Mouse (Mus musculus) heart, embryonic 14.5 days (tissue): ENCODE results near the gene Ccdc33. TPM values are rescaled to one million over a fixed set of nuclear protein-coding genes. Genes with fewer than 3 reads are reported as not detected.

Source experiments
- ATAC-seq: fragments of 200-750 bp; cut with Nextera tagmentation; 2 replicates; pipeline ENCODE4 v1.8.0; 2017; ENCODE audit warnings: low read depth, moderate TSS enrichment; ENCODE audit not compliant: insufficient number of reproducible peaks, insufficient read depth, low FRiP score
- H3K27ac ChIP-seq, 2 experiments: fragments of 200-500 bp in 1 of 2; fragments of 300-500 bp in 1 of 2; sonication (generic) in 1 of 2; replicated peaks in 1 of 2; 2 replicates each; pipeline ENCODE4 v1.5.1; 2012 to 2014; ENCODE audit warnings: low read depth in 2 of 2, low read length in 2 of 2, control low read depth in 1 of 2, mild to moderate bottlenecking in 1 of 2, mixed read lengths in 1 of 2; ENCODE audit not compliant: control insufficient read depth in 1 of 2, insufficient read depth in 1 of 2
- H3K27me3 ChIP-seq: fragments of 300-500 bp; sonication (generic); 2 replicates; pipeline ENCODE4 v1.6.1; 2014; ENCODE audit warnings: mild to moderate bottlenecking, low read length, control low read depth; ENCODE audit not compliant: control insufficient read depth, insufficient read depth
- H3K36me3 ChIP-seq: fragments of 300-500 bp; sonication (generic); 2 replicates; pipeline ENCODE4 v1.6.1; 2014; ENCODE audit warnings: mild to moderate bottlenecking, control low read depth, low read length, mixed read lengths; ENCODE audit not compliant: control insufficient read depth, insufficient read depth
- H3K4me1 ChIP-seq, 2 experiments: fragments of 200-500 bp in 1 of 2; fragments of 300-500 bp in 1 of 2; sonication (generic) in 1 of 2; 2 replicates each; pipeline ENCODE4 v1.6.1; 2012 to 2014; ENCODE audit warnings: low read length in 2 of 2, control low read depth in 1 of 2, mixed read lengths in 1 of 2; ENCODE audit not compliant: control insufficient read depth in 2 of 2, insufficient read depth in 2 of 2
- H3K4me2 ChIP-seq: fragments of 300-500 bp; sonication (generic); 2 replicates; pipeline ENCODE4 v1.6.1; 2014; ENCODE audit warnings: mild to moderate bottlenecking, low read length
- H3K4me3 ChIP-seq, 2 experiments: fragments of 200-500 bp in 1 of 2; fragments of 300-500 bp in 1 of 2; sonication (generic) in 1 of 2; 2 replicates each; pipeline ENCODE4 v1.5.1; 2012 to 2014; ENCODE audit warnings: low read length in 2 of 2, mild to moderate bottlenecking in 2 of 2, control low read depth in 1 of 2, low read depth in 1 of 2, moderate library complexity in 1 of 2; ENCODE audit not compliant: control insufficient read depth in 1 of 2, insufficient read depth in 1 of 2
- H3K9ac ChIP-seq: fragments of 300-500 bp; sonication (generic); 2 replicates; pipeline ENCODE4 v1.6.1; 2014; ENCODE audit warnings: mild to moderate bottlenecking, low read length
- H3K9me3 ChIP-seq: fragments of 300-500 bp; sonication (generic); 2 replicates; pipeline ENCODE4 v1.6.1; 2016; ENCODE audit warnings: low read length, control low read depth; ENCODE audit not compliant: control insufficient read depth
- WGBS: fragments of 180-500 bp; shearing (Covaris S2); extraction: QIAGEN DNeasy Blood & Tissue Kit; methylation state at CpG from one replicate; pipeline ENCODE4 v1.1.7; 2014; 5-methylcytosine and 5-hydroxymethylcytosine counted together
- polyA plus RNA-seq: library from polyadenylated mRNA; unstranded; fragments of >200 nt; fragmentation: Nextera tagmentation; extraction: Ambion mirVana; gene quantifications from 2 replicates; pipeline ENCODE4 v1.2.1, GENCODE M21; 2014

Gene Ccdc33
- polyA plus RNA-seq, result not detected in 2 replicates

DNA sequence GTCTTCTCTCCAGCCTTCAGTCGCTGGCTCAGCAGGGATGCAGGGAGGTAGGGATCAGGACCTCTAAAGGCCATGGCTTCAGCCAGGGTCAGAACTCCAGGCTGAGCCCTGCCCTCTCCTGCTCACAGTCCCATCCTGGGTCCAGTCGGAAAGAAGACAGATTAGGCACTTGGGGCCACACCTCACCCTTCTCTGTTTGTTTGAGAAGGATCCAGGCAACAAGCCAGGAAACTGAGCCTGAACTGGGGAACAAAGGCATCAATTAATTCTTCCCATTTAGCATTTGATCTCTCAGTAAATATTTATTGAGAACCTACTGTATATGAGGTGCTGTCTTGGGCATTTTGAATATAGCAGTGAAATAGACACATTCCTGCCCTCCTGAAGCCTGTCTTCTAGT is at the start of gene Ccdc33:
Ccdc33 (minus strand) TSS at position 153 of the 400 bp plus-strand sequence.
- no peak for ATAC-seq
- H3K36me3 ChIP-seq, result no peaks in the 10 kb centered on the region
- H3K4me1 ChIP-seq, result peaks cover 15 to 26% of the 10 kb centered on the region in 2 experiments
- no peak within 1 kb of the TSS for H3K27ac ChIP-seq
- no peaks in the 10 kb centered on the region for H3K9me3 ChIP-seq
- no peak within 1 kb of the TSS for H3K4me3 ChIP-seq
- H3K27me3 ChIP-seq, result peaks cover 53% of the 10 kb centered on the region
- H3K4me2 ChIP-seq, result no peak within 1 kb of the TSS
- 27% methylated on average over 2 of the region's 2 CpGs for WGBS
- no peak within 1 kb of the TSS for H3K9ac ChIP-seq

- ATAC-seq, result no peak
- Histone ChIP-seq H3K4me1 (no peaks in the 10 kb centered on the region; a peak in 1 of 4 replicates), H3K4me2 (no peak overlapping the region), H3K27me3 (no peaks in the 10 kb centered on the region), H3K9ac (no peak overlapping the region), H3K4me3 (no peak overlapping the region), H3K9me3 (no peaks in the 10 kb centered on the region), H3K36me3 (no peaks in the 10 kb centered on the region), H3K27ac (no peak overlapping the region)
- 82% methylated on average over 1 of the region's 1 CpGs for WGBS
These were observed 47.2 kb upstream of the Ccdc33 start for GRCm38 (mm10) chr9:58165779-58166178.

- H3K36me3 ChIP-seq, result no peaks in the 10 kb centered on the region
- no peak overlapping the region for H3K27ac ChIP-seq
- WGBS, result 59% methylated on average over 5 of the region's 5 CpGs
- no peaks in the 10 kb centered on the region for H3K27me3 ChIP-seq
- H3K4me2 ChIP-seq, result no peak overlapping the region
- H3K9me3 ChIP-seq, result no peaks in the 10 kb centered on the region
- ATAC-seq, result no peak
- no peak overlapping the region for H3K4me3 ChIP-seq
- H3K4me1 ChIP-seq, result peaks cover 13 to 22% of the 10 kb centered on the region in 2 experiments
- no peak overlapping the region for H3K9ac ChIP-seq
These were observed 44.5 kb upstream of the Ccdc33 start for GRCm38 (mm10) chr9:58163146-58163545.

- no peak for ATAC-seq
- Histone ChIP-seq H3K27ac (no peak overlapping the region), H3K27me3 (no peaks in the 10 kb centered on the region), H3K9ac (no peak overlapping the region), H3K9me3 (no peaks in the 10 kb centered on the region), H3K4me2 (no peak overlapping the region), H3K4me1 (peaks cover 20 to 25% of the 10 kb centered on the region in 2 experiments), H3K36me3 (no peaks in the 10 kb centered on the region), H3K4me3 (no peak overlapping the region)
- 84% methylated on average over 3 of the region's 3 CpGs for WGBS
These were observed 43.5 kb upstream of the Ccdc33 start for GRCm38 (mm10) chr9:58162173-58162572.

DNA sequence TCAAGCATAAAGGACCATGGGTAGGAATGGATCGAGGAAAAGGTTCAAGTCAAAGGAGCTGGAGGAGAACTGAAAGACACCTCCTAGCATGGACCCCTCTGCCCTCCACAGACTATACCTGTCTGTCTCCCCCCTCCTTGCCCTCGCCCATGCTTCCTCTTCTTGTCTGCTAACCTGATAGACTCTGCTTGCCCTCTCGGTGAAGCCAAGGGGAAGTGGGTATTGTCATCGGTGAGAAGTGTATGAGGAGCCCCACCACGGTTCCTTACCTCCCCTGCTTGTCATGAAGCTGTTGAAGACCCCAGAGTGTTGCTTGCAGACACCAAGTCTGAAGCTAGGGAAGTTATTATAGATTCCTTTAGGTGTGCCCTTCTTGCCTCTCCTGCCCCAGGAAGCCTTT is 41.7 kb upstream of the Ccdc33 start:
- Histone ChIP-seq H3K27me3 (no peaks in the 10 kb centered on the region), H3K9ac (no peak overlapping the region; the same call in 1 of the 2 replicates), H3K36me3 (no peaks in the 10 kb centered on the region), H3K4me2 (no peak overlapping the region), H3K4me1 (peaks cover 22 to 29% of the 10 kb centered on the region in 2 experiments), H3K27ac (peak overlapping the region; percentile 56 to 57), H3K9me3 (no peaks in the 10 kb centered on the region), H3K4me3 (no peak overlapping the region)
- WGBS, result 68% methylated on average over 5 of the region's 5 CpGs
- no peak for ATAC-seq

DNA sequence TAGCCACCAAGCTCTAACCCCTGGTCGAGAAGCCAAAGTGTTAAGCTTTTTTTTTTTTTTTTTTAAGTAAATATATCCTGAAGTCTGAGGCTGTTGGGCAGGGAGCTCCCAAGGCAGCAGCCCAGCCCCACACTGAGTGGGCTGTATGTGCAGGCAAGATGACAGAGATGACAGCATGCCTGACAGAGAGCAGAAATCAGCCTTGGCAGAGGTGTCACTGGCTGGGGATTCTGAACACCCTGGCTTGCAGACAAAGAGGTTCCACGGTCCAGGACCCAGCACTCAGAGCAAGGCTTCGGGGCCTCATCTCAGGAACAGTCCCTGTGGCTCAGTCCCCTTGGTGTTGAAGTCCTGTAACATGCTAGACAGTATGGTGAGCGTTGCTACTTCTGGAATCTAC is 41.2 kb upstream of the Ccdc33 start:
- Histone ChIP-seq H3K36me3 (no peaks in the 10 kb centered on the region), H3K9me3 (no peaks in the 10 kb centered on the region), H3K4me2 (no peak overlapping the region), H3K27me3 (no peaks in the 10 kb centered on the region), H3K27ac (peak overlapping the region; percentile 57 to 78), H3K9ac (no peak overlapping the region; the same call in 1 of the 2 replicates), H3K4me1 (peaks cover 26 to 33% of the 10 kb centered on the region in 2 experiments), H3K4me3 (no peak overlapping the region)
- 15% methylated on average over 4 of the region's 4 CpGs for WGBS
- ATAC-seq, result peak; percentile 44; the same call in 1 of the 2 replicates

DNA sequence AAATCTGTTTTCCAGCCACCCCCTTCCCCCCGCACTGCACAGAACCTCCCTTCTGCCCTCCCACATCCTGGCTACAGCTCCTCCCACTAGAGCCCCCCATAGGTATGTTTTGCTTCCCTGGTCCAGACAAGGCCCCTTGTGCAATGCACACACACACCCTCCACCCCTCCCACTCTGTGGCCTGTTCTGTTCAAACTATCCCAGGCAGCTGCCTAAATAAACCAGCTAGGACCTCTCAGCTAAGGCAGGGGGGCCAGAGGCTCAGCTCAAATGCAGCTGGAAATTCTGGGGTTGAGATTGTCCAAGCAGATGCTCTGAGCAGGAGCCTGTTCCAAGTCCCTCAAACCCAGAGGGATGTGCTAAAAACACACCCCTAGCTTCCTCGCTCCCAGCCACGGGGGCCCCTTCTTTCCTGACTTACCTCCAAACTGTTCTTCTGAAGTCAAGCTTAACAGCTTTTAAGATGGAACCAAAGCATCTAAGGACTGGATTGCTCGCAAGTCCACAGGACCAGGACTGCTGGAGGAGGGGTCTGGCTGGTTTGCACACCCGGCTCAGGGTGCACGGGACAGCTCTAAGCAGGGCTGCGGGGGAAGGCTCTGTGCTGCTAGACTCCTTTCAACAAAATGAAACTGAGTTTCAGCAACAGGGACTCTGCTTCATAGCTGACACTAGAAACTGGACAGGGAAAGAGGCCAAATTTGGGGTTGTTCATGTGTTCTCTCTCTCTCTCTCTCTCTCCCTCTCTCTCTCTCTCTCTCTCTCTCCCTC is 40.1 kb upstream of the Ccdc33 start:
- Histone ChIP-seq H3K4me1 (peaks cover 30 to 34% of the 10 kb centered on the region in 2 experiments), H3K9ac (no peak overlapping the region; the same call in 1 of the 2 replicates), H3K9me3 (no peaks in the 10 kb centered on the region), H3K4me3 (peak overlapping the region in 1 of 2 experiments; percentile 16; a peak in 2 of 4 replicates), H3K36me3 (no peaks in the 10 kb centered on the region), H3K4me2 (peak overlapping the region; percentile 38), H3K27me3 (no peaks in the 10 kb centered on the region), H3K27ac (peak overlapping the region; percentile 74 to 78)
- peak; percentile 49 for ATAC-seq
- WGBS, result 34% methylated on average over 7 of the region's 7 CpGs
